Mouse (Mus musculus) ZHBTc4 (cell line): ENCODE measurements around the gene Ccdc141.

Experiments used
- DNase-seq: peaks from one replicate; pipeline ENCODE4 v3.0.0-alpha.2; 2011; ENCODE audit warnings: low read depth, low spot score

Gene Ccdc141

GRCm38 (mm10) chr2:77174313-77174712 lies 3.9 kb upstream of the Ccdc141 start:
- no peak for DNase-seq

GRCm38 (mm10) chr2:77173821-77174220 lies 3.4 kb upstream of the Ccdc141 start:
- no peak for DNase-seq

GRCm38 (mm10) chr2:77173366-77173765 lies 2.9 kb upstream of the Ccdc141 start:
- DNase-seq, result no peak

GRCm38 (mm10) chr2:77172241-77172671 lies 1.8 kb upstream of the Ccdc141 start:
- DNase-seq, result peak; percentile 32

- peak; percentile 41 for DNase-seq
These were observed 1.2 kb upstream of the Ccdc141 start for GRCm38 (mm10) chr2:77171444-77172240.

- peak; percentile 74 for DNase-seq
These were observed 362 bp downstream of the Ccdc141 start for GRCm38 (mm10) chr2:77169916-77170632.

GRCm38 (mm10) chr2:77169218-77169617 lies 1.2 kb downstream of the Ccdc141 start:
- peak; percentile 26 for DNase-seq

- DNase-seq, result no peak
These were observed 1.7 kb downstream of the Ccdc141 start for GRCm38 (mm10) chr2:77168781-77169180.

GRCm38 (mm10) chr2:77168081-77168685 lies 2.3 kb downstream of the Ccdc141 start:
- peak; percentile 21 for DNase-seq

GRCm38 (mm10) chr2:77166366-77166765 lies 4.1 kb downstream of the Ccdc141 start:
- no peak for DNase-seq

- DNase-seq, result no peak
These were observed 5.8 kb downstream of the Ccdc141 start for GRCm38 (mm10) chr2:77164662-77165061.

GRCm38 (mm10) chr2:77163381-77163780 lies 7.1 kb downstream of the Ccdc141 start:
- DNase-seq, result no peak

- no peak for DNase-seq
These were observed 8.3 kb downstream of the Ccdc141 start for GRCm38 (mm10) chr2:77162135-77162534.

GRCm38 (mm10) chr2:77157546-77157945 lies 12.9 kb downstream of the Ccdc141 start:
- DNase-seq, result no peak

GRCm38 (mm10) chr2:77154080-77154479 lies 16.4 kb downstream of the Ccdc141 start:
- DNase-seq, result no peak

GRCm38 (mm10) chr2:77151255-77151654 lies 19.2 kb downstream of the Ccdc141 start:
- DNase-seq, result no peak

GRCm38 (mm10) chr2:77149576-77149975 lies 20.9 kb downstream of the Ccdc141 start:
- no peak for DNase-seq

- DNase-seq, result no peak
These were observed 22.2 kb downstream of the Ccdc141 start for GRCm38 (mm10) chr2:77148215-77148614.

- peak; percentile 37 for DNase-seq
These were observed 23.5 kb downstream of the Ccdc141 start for GRCm38 (mm10) chr2:77146968-77147367.

GRCm38 (mm10) chr2:77146291-77146690 lies 24.1 kb downstream of the Ccdc141 start:
- peak; percentile 48 for DNase-seq

GRCm38 (mm10) chr2:77143536-77143935 lies 26.9 kb downstream of the Ccdc141 start:
- no peak for DNase-seq

GRCm38 (mm10) chr2:77138879-77139278 lies 31.6 kb downstream of the Ccdc141 start:
- no peak for DNase-seq
